Mouse (Mus musculus): ENCODE data around the gene Wrap53.
"Not testable (repeated sequence)": the region's sequence is repeated elsewhere in the genome, so short reads cannot be mapped to it uniquely, and the experiment has no call there.

The Wrap53 gene

GRCm38 (mm10) chr11:69580091-69580514 is at the start of gene Wrap53, which contains the start of gene Trp53:
TSS of gene Wrap53 (minus strand) at chr11:69580255.
TSS of gene Trp53 (plus strand) at chr11:69580359.
- peak; percentile 87 for DNase-seq (ENCODE audit: low read depth)

DNA sequence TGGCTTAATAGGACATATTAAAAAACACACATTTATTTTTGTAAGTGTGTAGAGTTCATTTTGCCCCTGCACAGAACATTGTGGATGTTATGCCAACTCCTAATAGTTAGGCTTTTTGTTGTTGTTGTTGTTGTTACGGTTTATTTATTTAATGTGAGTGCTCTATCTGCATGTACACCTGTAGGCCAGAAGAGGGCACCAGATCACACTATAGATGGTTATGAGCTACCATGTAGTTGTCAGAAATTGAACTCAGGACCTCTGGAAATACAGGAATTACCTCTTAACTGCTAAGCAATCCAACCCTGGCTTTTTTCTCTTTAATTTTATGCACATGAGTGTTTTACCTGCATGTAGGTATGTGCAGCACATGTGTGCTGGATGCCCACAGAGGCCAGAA is 49.7 kb upstream of the Wrap53 start:
- DNase-seq (ENCODE audit: low read depth): no peak

GRCm38 (mm10) chr11:69628286-69628685 is 48.2 kb upstream of the Wrap53 start:
- peak; percentile 44 for DNase-seq (ENCODE audit: low read depth)

DNA sequence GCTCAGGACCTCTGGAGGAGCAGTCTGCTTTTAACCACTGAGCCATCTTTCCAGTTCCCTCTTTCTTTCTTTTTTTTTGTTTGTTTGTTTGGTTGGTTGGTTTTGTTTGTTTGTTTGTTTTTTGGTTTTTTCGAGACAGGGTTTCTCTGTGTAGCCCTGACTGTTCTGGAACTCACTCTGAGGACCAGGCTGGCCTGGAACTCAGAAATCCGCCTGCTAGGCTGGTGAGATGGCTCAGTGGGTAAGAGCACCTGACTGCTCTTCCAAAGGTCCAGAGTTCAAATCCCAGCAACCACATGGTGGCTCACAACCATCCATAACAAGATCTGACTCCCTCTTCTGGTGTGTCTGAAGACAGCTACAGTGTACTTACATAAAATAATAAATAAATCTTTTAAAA is 44.3 kb upstream of the Wrap53 start:
- not testable (repeated sequence) for DNase-seq (ENCODE audit: low read depth)

GRCm38 (mm10) chr11:69623006-69623405 is 43.0 kb upstream of the Wrap53 start:
- no peak for DNase-seq (ENCODE audit: low read depth)

DNA sequence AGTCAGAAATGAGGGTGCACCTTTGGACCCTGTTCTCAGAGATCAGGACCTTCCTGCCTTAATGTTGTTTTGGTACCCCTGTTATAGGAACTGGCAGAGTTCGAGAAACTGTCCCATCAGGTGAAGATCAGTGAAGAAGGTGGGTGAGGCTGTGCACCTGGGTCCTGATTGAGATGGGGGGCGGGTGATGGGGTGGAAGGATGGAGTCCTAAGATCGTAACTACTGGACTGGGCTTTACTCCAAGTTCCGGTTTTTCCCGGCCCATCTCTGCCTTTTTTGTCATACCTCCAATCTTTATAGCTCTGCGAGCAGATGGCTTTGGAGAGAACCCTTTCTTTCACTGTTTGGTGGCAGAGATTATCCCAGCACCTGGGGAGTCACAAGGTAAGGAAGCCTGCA is 42.4 kb upstream of the Wrap53 start:
- no peak for DNase-seq (ENCODE audit: low read depth)

DNA sequence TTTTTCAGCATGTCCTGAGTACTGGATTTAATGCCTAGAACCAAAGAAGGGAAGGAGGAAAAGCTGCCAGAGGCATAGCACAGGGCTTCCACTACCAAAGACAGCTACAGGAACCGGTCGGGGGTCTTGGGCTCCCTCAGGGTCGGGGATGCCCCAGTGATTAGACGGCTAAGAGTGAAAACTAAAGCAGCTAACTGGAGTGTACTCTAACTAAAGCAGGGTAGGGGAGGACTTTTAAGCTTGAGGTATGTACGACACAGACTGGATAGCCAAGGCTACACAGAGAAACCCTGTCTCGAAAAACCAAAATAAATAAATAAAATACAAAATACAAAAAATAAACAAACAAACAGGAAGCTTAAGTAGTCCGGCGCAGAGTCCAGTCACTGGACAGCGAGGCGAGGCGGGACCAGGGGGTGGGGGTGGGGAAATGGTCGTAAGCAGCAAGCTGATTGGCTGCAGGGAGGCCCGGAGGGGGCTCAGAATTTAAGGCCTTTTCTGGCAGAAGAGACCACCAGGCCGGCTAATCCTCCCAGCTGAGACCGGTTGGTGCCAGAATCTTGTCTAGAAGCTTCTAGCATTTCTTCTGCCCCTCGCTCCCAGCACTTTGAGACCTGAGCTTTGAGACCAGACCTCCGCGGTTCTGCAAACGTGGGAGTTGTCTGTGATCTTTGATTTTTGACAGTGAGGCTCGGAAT is 41.7 kb upstream of the Wrap53 start, which contains the start of gene Sat2:
Gene Sat2 (plus strand): TSS at position 454 of the 698 bp plus-strand sequence.
- DNase-seq (ENCODE audit: low read depth): no peak

DNA sequence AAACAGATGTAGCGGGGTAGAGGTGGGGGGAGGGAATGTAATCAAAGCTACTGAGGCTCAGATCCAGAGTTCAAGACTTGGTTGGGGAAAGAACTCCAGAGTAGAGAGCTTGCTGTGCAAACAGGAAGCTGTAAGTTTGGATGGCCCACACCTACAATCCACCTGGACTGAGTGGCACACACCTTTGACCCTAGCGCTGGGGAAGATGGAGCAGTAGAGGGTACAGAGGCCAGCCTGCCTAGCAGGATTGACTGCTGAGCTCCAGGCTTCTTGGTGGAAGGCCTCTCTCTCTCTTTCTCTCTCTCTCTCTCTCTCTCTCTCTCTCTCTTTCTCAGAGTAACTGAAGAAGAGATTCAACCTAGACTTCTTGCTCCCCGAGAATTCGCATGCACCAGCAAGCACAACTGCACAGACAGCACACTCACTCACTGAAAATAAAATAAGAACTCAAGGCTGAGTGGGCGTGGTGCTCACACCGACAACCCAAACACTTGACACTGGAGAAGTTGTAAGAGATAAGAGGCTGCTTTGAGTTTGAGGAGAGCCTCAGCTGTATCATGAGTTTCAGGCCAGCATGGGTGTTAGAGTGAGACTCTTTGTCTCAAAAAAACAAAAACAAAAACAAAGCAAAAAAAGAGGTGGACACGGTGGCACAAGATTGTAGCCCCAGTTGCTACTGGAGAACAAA is 40.5 kb upstream of the Wrap53 start:
- DNase-seq (ENCODE audit: low read depth): no peak

GRCm38 (mm10) chr11:69617805-69618204 is 37.8 kb upstream of the Wrap53 start, which contains the start of gene Shbg:
TSS of gene Shbg (minus strand) at chr11:69617905.
- no peak for DNase-seq (ENCODE audit: low read depth)

- no peak for DNase-seq (ENCODE audit: low read depth)
Observed at GRCm38 (mm10) chr11:69616781-69617180, 36.7 kb upstream of the Wrap53 start.

DNA sequence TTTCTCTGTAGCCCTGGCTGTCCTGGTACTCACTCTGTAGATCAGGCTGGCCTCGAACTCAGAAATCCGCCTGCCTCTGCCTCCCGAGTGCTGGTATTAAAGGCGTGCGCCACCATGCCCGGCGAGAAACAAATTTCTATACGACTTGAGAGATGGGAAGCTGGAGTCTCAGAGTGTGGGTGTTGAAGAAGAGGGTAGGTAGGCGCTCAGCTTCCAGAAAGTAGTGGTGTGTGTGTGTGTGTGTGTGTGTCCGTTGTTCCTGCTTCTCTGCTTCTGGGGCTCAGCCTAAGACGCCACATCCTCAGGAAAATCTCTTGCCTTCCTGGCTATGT is 34.2 kb upstream of the Wrap53 start:
- DNase-seq (ENCODE audit: low read depth): not testable (repeated sequence)

- DNase-seq (ENCODE audit: low read depth): peak; percentile 73
Observed at GRCm38 (mm10) chr11:69613553-69614256, 33.6 kb upstream of the Wrap53 start.

DNA sequence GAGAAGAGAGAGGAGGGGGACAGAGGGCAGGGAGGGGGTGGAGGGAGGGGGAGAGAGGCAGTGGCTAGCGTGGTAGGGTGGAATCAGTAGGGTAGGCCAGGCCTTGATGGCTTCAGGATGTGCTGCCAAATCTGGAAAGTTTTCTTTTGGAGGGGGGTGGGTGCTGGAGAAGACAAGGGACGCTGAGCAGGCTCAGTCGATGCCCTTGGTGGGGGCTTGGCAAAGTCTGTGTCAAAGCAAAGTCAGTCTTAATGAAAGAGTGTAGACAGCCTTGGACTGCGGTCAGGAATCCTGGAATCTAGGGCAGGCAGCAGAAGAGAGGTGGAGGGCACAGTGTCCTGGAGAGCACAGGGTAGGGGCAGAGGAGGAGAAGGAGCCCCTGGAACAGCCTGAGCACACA is 30.8 kb upstream of the Wrap53 start:
- no peak for DNase-seq (ENCODE audit: low read depth)

GRCm38 (mm10) chr11:69609416-69609815 is 29.4 kb upstream of the Wrap53 start:
- no peak for DNase-seq (ENCODE audit: low read depth)

DNA sequence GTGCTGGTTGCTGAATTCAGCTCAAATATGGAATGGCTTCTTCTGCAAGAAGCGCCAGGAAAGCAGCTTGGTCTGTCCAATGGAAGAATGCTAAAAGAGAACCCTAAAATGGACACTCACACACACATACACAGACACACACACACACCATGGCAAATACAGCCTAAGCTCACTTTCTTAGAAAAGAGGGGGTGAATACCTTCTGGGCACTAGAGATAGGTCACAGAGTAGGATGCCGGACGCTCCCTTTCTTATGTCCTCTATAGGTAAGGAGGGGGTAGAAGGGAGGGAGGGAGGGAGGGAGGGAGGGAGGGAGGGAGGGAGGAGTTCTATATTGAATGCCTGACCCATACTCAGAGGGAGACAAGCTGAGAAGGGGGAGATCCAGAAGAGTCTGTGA is 28.5 kb upstream of the Wrap53 start:
- no peak for DNase-seq (ENCODE audit: low read depth)

DNA sequence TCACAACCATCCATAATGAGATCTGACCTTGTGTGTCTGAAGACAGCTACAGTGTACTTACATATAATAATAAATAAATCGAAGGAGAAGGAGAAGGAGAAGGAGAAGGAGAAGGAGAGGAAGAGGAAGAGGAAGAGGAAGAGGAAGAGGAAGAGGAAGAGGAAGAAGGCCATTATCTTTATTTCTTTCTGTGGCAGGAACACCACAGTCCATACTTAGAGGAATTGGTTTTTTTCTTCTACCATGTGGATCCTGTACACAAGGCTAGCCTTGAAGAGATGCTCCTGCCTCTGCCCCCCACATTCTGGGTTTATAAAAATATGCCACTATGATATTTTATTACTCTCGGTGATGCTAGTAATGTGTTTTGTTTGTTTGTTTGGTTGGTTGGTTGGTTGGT is 26.8 kb upstream of the Wrap53 start:
- DNase-seq (ENCODE audit: low read depth): no peak

DNA sequence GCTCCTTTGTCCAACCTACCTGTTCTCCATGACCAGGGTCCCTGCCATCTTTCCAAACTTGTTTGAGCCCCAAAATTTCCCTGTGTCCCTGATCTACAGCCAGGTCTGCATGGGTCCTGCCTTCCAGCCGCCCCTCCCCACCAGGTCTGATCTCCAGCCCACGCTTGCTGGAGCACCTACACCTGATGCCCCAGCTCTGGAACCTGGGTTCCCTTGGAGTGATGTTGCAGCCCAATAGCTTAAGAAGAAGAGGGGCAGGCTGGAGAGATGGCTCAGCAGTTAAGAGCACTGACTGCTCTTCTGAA is 26.4 kb upstream of the Wrap53 start:
- DNase-seq (ENCODE audit: low read depth): no peak

DNA sequence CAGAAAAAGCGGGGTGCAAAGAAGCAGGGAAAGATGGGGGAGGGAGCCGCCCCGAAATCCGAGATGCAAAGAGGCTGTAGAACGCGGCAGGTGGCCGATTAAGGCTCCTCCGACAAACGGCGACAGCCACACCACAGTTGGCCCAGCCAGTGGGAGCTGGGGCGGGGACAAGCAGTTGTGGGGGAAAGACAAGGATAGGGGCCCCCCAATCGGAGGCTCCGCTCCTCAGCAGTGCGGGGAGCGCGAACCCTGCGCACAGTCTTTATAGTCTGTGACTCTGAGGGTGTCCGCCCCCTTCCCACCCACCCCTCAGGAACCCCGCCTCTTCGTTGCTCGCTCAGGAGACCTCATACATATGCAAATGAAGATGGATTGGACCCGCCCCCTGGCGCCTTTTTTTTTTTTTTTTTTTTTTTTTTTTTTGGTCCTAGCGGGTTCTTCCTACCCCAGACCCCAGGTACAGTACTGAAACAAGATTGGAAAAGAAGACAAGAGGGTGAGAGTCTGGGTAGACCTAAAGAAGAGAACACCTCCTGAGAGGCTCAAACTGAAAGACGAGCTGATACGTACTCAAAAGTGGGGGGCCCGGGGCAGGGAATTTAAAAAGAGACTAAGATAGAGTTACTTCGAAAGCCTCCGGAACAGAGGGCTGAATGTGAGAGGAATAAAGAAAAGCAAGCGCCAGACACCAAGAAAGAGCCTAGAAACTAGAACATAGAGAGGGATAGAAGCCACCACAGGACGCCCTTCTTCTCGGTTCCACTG is 25.9 kb upstream of the Wrap53 start, which contains the start of gene Atp1b2:
Gene Atp1b2 (minus strand): TSS at position 217 of the 765 bp plus-strand sequence.
- DNase-seq (ENCODE audit: low read depth): no peak

DNA sequence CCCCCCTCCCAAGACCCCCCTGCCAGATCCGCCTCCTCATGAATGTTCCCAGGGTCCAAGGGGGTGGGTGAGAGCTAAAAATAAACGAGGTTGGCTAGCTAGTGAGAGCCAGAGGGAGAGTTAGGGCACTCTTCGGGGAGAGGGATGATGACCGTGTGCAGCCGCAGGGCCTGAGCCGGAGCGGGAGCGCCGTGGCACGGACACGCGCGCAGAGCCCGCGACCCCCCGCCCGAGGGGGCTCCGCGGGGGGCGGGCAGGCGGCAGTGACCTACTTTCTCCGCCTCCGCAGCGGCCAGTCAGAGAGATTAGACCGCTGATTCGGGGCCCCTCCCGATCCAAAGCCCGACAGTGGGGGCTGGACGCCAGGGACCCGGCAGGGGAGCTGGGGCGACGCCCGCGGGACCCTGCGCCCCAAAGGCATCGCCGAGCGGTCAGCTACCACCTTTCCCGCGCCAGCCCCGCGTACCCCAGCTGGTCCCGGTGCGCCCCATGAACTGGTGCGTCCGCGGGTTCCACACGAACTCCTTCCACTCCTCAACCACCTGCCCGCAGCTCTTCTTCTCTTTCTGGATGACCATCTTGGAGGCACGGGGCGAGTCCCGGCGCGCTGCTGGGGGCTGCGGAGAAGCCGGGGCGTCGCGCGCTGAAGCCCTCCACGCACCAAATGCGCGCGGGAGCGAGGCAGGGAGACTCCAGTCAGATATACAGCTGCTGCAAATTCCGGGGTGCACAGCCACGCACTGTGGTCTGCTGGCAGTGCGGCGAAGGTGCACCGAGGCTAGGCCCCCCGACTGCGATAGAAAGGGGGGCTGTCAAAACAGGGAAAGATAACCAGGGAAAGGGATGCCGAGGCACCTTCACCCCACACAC is 25.0 kb upstream of the Wrap53 start:
- DNase-seq (ENCODE audit: low read depth): no peak

- no peak for DNase-seq (ENCODE audit: low read depth)
Observed at GRCm38 (mm10) chr11:69604347-69604746, 24.3 kb upstream of the Wrap53 start.

GRCm38 (mm10) chr11:69603516-69603915 is 23.5 kb upstream of the Wrap53 start:
- DNase-seq (ENCODE audit: low read depth): no peak
